Mouse (Mus musculus) lung, postnatal 0 days (tissue): ENCODE measurements around the gene Fahd2a. TPM values are rescaled to one million over a fixed set of nuclear protein-coding genes. Genes with fewer than 3 reads are reported as not detected.

Source experiments
- ATAC-seq: fragments of 200-750 bp; cut with Nextera tagmentation; 2 replicates; pipeline ENCODE4 v1.8.0; 2017; ENCODE audit warnings: moderate library complexity
- DNase-seq: peaks from one replicate; pipeline ENCODE4 v3.0.0-alpha.2; 2016; ENCODE audit warnings: low spot score
- H3K27ac ChIP-seq: fragments of 300-500 bp; sonication (generic); 2 replicates; pipeline ENCODE4 v1.5.1; 2014; ENCODE audit warnings: antibody characterized with exemption, mild to moderate bottlenecking, low read length, mixed read lengths
- H3K27me3 ChIP-seq: fragments of 300-500 bp; sonication (generic); replicated peaks from 2 replicates; pipeline ENCODE4 v1.6.1; 2014; ENCODE audit warnings: low read length, mixed read lengths; ENCODE audit not compliant: insufficient read depth
- H3K36me3 ChIP-seq: fragments of 300-500 bp; sonication (generic); 2 replicates; pipeline ENCODE4 v1.6.1; 2014; ENCODE audit warnings: low read length, mixed read lengths; ENCODE audit not compliant: insufficient read depth
- H3K4me1 ChIP-seq: fragments of 300-500 bp; sonication (generic); 2 replicates; pipeline ENCODE4 v1.6.1; 2014; ENCODE audit warnings: antibody characterized with exemption, low read depth, low read length, mixed read lengths; ENCODE audit not compliant: insufficient read depth
- H3K4me2 ChIP-seq: fragments of 300-500 bp; sonication (generic); replicated peaks from 2 replicates; pipeline ENCODE4 v1.6.1; 2014; ENCODE audit warnings: low read depth, mild to moderate bottlenecking, low read length, moderate library complexity, mixed read lengths
- H3K4me3 ChIP-seq: fragments of 300-500 bp; sonication (generic); 2 replicates; pipeline ENCODE4 v1.5.1; 2014; ENCODE audit warnings: low read depth, low read length
- H3K9ac ChIP-seq: fragments of 300-500 bp; sonication (generic); replicated peaks from 2 replicates; pipeline ENCODE4 v1.6.1; 2014; ENCODE audit warnings: low read depth, mild to moderate bottlenecking
- H3K9me3 ChIP-seq: fragments of 300-500 bp; sonication (generic); 2 replicates; pipeline ENCODE4 v1.6.1; 2016; ENCODE audit warnings: low read length, mixed read lengths
- CTCF ChIP-seq: IDR thresholded peaks from 2 replicates; pipeline ENCODE4 v1.5.1; 2016; ENCODE audit warnings: antibody characterized with exemption, mild to moderate bottlenecking
- EP300 ChIP-seq: IDR thresholded peaks from 2 replicates; pipeline ENCODE4 v1.6.1; 2016; ENCODE audit warnings: antibody characterized with exemption, mild to moderate bottlenecking, control low read depth
- WGBS: fragments of 180-500 bp; shearing (Covaris S2); extraction: QIAGEN DNeasy Blood & Tissue Kit; methylation state at CpG from one replicate; pipeline ENCODE4 v1.1.7; 2014; 5-methylcytosine and 5-hydroxymethylcytosine counted together
- polyA plus RNA-seq: library from polyadenylated mRNA; unstranded; fragments of >200 nt; fragmentation: Nextera tagmentation; extraction: Ambion mirVana; gene quantifications from 2 replicates; pipeline ENCODE4 v1.2.1, GENCODE M21; 2015

Fahd2a gene
- polyA plus RNA-seq, 1 experiment from 2014 or later: 17.0 TPM

DNA sequence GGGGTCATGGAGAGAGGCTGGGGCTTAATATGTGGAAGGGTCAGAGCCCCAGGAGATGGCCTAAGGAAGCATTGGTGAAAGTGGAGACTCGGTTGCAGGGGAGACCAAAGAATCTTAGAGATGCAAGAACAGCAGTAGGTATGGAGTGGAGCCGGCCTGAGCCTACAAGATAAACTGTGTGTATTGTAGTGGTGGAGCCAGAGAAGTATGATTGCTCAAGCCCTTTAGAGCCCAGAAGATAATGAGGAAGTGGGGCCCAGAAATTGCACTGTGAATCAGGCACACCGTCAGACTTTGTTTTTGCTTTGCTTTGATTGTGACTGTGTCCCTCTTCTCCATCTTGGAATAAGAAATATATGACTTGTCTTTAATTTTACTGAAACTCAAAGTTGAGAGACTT, 53.0 kb downstream of the Fahd2a start:
- no peaks in the 10 kb centered on the region for H3K36me3 ChIP-seq
- H3K9me3 ChIP-seq: no peaks in the 10 kb centered on the region
- H3K4me3 ChIP-seq: no peak overlapping the region
- H3K27me3 ChIP-seq: no peaks in the 10 kb centered on the region
- TF ChIP-seq CTCF (no peak), EP300 (no peak)
- peak; percentile 8 for DNase-seq
- no peak for ATAC-seq
- no peak overlapping the region for H3K9ac ChIP-seq
- 33% methylated on average over 3 of the region's 3 CpGs for WGBS
- no peaks in the 10 kb centered on the region for H3K4me1 ChIP-seq
- H3K4me2 ChIP-seq: no peak overlapping the region
- no peak overlapping the region for H3K27ac ChIP-seq

DNA sequence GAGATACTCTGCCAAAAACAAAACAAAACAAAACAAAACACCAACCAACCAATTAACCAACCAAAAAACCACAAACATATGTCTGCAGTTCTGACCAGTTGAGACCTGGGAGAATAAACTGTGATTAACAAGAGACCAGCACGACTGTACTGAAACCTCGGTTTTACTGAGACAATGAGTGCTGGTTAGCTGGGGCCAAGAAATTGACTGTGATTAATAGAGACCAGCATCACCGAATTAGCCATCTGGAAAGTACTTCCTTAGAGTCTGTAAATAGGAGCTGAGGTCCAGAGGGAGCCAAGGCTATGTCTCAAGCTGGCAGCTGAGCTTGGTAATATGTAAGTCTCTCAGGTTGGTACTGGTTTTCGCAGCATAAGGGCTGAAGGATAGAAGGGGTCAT, 53.5 kb downstream of the Fahd2a start:
- H3K36me3 ChIP-seq: no peaks in the 10 kb centered on the region
- H3K9ac ChIP-seq: no peak overlapping the region
- no peak for DNase-seq
- no peak overlapping the region for H3K4me3 ChIP-seq
- no peaks in the 10 kb centered on the region for H3K4me1 ChIP-seq
- no peak for TF ChIP-seq EP300
- no peak for TF ChIP-seq CTCF
- H3K27me3 ChIP-seq: no peaks in the 10 kb centered on the region
- no peak overlapping the region for H3K4me2 ChIP-seq
- 48% methylated on average over 4 of the region's 4 CpGs for WGBS
- H3K27ac ChIP-seq: no peak overlapping the region
- no peak for ATAC-seq
- H3K9me3 ChIP-seq: no peaks in the 10 kb centered on the region

DNA sequence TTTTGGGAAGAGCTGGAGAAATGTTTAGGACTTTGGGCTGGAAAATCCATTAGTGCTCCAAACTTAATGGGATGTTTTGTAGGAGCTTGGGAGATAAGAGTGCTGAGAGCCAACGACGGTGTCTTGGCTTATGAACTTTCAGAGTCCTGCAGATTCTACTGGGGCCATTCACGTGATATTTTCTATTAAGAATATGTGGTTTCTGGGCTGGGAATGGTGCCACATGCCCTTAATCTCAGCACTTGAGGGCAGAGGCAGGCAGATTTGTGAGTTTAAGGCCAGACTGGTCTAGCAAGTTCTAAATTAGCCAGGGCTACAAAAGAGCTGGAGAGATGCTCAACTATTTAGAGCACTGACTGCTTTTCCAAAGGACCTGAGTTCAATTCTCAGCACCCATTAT, 54.0 kb downstream of the Fahd2a start:
- WGBS: 36% methylated on average over 3 of the region's 3 CpGs
- Histone ChIP-seq H3K27ac (no peak overlapping the region), H3K9me3 (no peaks in the 10 kb centered on the region), H3K36me3 (no peaks in the 10 kb centered on the region), H3K9ac (no peak overlapping the region), H3K4me3 (no peak overlapping the region), H3K27me3 (no peaks in the 10 kb centered on the region), H3K4me1 (no peaks in the 10 kb centered on the region), H3K4me2 (no peak overlapping the region)
- ATAC-seq (no peak), DNase-seq (no peak)
- TF ChIP-seq CTCF (no peak), EP300 (no peak)

DNA sequence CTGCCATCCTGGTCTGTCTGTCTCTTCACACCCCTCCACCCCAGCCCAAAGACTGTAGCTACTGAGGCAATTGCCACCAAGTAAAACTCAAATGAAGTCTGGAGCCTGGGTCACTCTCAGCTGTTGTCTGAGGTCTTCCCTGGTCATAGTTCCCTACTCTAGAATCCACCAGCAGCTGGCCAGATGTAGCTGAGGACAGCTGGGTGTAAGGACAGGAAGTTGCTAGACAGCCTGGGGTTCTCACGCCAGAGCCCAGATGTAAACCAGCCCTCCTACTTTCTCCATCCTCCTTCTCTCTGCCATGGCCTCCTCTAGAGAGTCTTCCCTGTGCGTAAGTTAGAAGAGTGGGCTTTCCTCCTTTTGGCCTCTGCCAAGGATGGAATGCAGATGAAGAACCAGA, 56.8 kb downstream of the Fahd2a start:
- no peak; the same call in 1 of the 2 replicates for ATAC-seq
- no peak for DNase-seq
- TF ChIP-seq EP300 (no peak), CTCF (no peak)
- WGBS: 59% methylated on average over 2 of the region's 2 CpGs
- no peak overlapping the region for H3K4me2 ChIP-seq
- H3K4me1 ChIP-seq: no peaks in the 10 kb centered on the region
- H3K27ac ChIP-seq: no peak overlapping the region
- no peak overlapping the region for H3K9ac ChIP-seq
- H3K9me3 ChIP-seq: no peaks in the 10 kb centered on the region
- H3K27me3 ChIP-seq: no peaks in the 10 kb centered on the region
- no peak overlapping the region for H3K4me3 ChIP-seq
- no peaks in the 10 kb centered on the region for H3K36me3 ChIP-seq

Other genes with a start within 250 kb of the Fahd2a start
- 1.9 and 2.0 TPM in 2 replicates for gene 1810024B03Rik, start 236.3 kb downstream of the Fahd2a start, polyA plus RNA-seq
- 18.8 and 20.5 TPM in 2 replicates for gene Snrnp200, start 236.2 kb downstream of the Fahd2a start, polyA plus RNA-seq
- gene Ciao1, start 196.7 kb downstream of the Fahd2a start, polyA plus RNA-seq: 54.4 and 61.4 TPM in 2 replicates
- 30.4 and 32.9 TPM in 2 replicates for gene Tmem127, start 196.7 kb downstream of the Fahd2a start, polyA plus RNA-seq
- gene Stard7, start 174.3 kb downstream of the Fahd2a start, polyA plus RNA-seq: 34.2 and 37.9 TPM in 2 replicates
- 3.6 and 4.3 TPM in 2 replicates for gene Dusp2, start 108.4 kb downstream of the Fahd2a start, polyA plus RNA-seq
- gene Astl, start 105.9 kb downstream of the Fahd2a start, polyA plus RNA-seq: not detected in 2 replicates
- 0.10 and 0.30 TPM in 2 replicates for gene Adra2b, start 81.4 kb downstream of the Fahd2a start, polyA plus RNA-seq
- 0.21 and 0.23 TPM in 2 replicates for gene Gpat2, start 19.4 kb downstream of the Fahd2a start, polyA plus RNA-seq
- 0.63 and 1.1 TPM in 2 replicates for gene Kcnip3, start 77.5 kb upstream of the Fahd2a start, polyA plus RNA-seq
- gene Prom2, start 96.9 kb upstream of the Fahd2a start, polyA plus RNA-seq: 0.40 and 0.53 TPM in 2 replicates
- gene Zfp661, start 142.5 kb upstream of the Fahd2a start, polyA plus RNA-seq: 2.0 and 2.1 TPM in 2 replicates
- gene Mrps5, start 142.7 kb upstream of the Fahd2a start, polyA plus RNA-seq: 64.1 and 70.1 TPM in 2 replicates
- gene Mal, start 212.1 kb upstream of the Fahd2a start, polyA plus RNA-seq: 49.5 and 49.8 TPM in 2 replicates